Mouse (Mus musculus) brain, embryonic 14.5 days (tissue): ENCODE results near the gene Abi3bp.

Experiments
- CTCF ChIP-seq: fragments of 200-500 bp; IDR thresholded peaks from 2 replicates; pipeline ENCODE4 v1.5.1; 2012; ENCODE audit warnings: inconsistent platforms, mild to moderate bottlenecking, moderate library complexity, borderline replicate concordance; ENCODE audit not compliant: insufficient read depth, insufficient read length; ENCODE audit errors: extremely low read depth
- POLR2A ChIP-seq: fragments of 200-500 bp; IDR thresholded peaks from 2 replicates; pipeline ENCODE4 v1.6.1; 2012; ENCODE audit warnings: mild to moderate bottlenecking, inconsistent platforms, borderline replicate concordance; ENCODE audit not compliant: poor library complexity, insufficient read depth, insufficient read length, severe bottlenecking; ENCODE audit errors: extremely low read depth

DNA sequence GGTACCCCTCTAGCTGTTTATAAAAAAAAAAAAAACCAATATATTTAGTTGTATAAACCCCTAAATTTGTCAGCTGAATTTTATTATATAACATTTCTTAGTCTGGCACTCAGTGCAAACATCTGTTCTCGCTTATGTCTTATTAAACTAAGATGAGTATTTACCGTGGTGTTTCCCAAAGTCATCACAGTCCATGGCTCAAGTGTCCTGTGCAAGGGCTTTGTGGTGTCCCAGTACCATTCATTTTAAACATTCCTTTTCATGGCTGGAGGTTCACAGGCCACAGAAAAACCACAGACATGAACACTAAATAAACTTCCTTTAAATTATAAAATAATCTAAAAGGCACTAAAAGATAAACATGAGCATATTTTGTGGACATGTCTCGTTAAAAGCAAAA is 13.2 kb downstream of the Abi3bp start:
- TF ChIP-seq CTCF: no peak
- TF ChIP-seq POLR2A: no peak
